Mouse (Mus musculus): ENCODE data around the gene Rad9b.

- no peak for TF ChIP-seq GATA1 (IDR thresholded peaks at IDR 0.05; ENCODE audit: borderline replicate concordance, low read length)
- TF ChIP-seq FLI1 (IDR thresholded peaks at IDR 0.05; ENCODE audit: low read length) = no peak
Measured at GRCm38 (mm10) chr5:122401303-122401640, 47.2 kb upstream of the Rad9b start.

All from megakaryocyte, embryonic 14.5 days (primary cell).